Mouse (Mus musculus) lung, adult 18-20 months (tissue): ENCODE results near the gene Sarnp.

Source experiments
- DNase-seq, 2 experiments: peaks; one replicate each; pipeline ENCODE4 v3.0.0; 2022; ENCODE audit warnings: mixed read lengths in 2 of 2

The Sarnp gene

DNA sequence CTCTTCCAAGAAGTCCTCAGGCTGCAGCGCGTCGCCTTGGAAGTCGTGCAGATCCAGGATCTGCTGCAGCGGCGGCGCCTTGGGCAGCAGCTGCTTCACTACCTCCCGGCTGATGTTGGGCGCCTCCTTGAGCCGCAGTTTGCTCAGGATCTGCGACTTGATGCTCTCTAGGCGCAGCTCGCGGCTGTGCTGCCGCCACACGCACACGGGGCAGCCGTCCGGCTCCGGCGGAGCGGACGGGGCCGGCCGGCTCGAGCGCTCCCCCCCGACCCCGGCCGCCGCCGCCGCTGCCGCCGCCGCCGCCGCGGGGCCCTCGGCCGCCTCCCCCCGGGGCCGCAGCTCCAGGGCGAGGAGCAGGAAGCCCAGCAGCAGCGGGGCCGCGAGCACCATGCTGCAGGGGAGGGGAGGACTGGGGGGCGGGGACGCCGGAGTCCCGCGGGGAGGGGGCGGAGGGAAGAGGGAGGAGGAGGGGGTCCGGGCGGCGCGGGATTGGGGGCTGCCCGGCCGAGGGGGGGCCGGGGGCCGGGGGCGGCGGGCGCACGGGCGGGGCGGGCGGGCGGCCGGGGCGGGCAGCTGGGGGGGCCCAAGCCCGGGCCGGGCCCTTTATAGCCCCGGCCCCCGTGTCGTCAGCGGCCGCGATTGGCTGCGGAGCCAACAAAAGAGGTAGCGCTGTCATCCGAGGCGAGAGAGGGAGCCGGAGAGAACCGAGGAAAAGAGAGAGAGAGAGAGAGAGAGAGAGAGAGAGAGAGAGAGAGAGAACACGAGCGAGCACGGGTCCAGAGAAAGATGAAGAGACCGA is 74.4 kb downstream of the Sarnp start, which contains the start of gene Gdf11:
Gdf11 (minus strand) TSS at position 423 of the 799 bp plus-strand sequence.
- peak; percentile 29 to 39 for DNase-seq

GRCm38 (mm10) chr10:128892246-128892645 is 75.1 kb downstream of the Sarnp start:
- DNase-seq = no peak

DNA sequence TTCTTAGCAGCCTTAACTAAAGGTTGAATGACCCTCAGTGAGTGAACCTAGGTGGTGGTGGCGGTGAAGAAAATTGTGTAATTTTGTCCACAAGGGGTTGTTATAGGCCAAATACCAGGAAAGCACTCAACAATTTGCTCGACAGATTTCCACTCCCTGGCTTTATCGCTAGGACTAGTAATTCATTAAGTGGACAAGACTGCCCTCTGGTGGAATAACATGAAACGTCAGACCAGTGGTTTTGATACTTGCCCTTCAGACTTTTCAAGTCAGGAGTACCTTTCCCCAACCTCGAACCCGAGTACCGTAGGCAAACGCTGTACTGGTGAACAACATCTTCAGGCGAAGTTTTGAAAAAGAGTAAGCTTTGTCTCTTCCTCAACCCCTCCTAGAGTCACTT is 78.3 kb downstream of the Sarnp start:
- peak; percentile 50 to 82 for DNase-seq

GRCm38 (mm10) chr10:128895952-128896693 is 79.0 kb downstream of the Sarnp start:
- DNase-seq = peak in 1 of 2 experiments; percentile 47

GRCm38 (mm10) chr10:128896807-128897206 is 79.7 kb downstream of the Sarnp start:
- no peak for DNase-seq

DNA sequence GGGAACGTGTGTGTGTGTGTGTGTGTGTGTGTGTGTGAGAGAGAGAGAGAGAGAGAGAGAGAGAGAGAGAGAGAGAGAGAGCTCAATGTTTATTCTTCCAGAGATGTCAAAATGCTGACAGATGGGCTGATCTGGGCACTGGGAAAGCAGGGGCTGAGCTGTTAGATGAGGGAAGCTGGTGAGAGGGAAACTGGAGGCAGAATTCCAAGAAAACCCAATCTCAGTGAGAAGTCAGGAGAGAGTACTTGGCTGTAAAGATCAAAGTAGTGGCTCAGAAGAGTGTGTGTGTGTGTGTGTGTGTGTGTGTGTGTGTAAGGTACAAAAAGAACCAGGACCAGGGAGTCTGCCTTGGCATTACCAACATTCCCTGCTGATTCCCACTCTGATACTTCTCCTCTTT is 80.4 kb downstream of the Sarnp start:
- no peak for DNase-seq

DNA sequence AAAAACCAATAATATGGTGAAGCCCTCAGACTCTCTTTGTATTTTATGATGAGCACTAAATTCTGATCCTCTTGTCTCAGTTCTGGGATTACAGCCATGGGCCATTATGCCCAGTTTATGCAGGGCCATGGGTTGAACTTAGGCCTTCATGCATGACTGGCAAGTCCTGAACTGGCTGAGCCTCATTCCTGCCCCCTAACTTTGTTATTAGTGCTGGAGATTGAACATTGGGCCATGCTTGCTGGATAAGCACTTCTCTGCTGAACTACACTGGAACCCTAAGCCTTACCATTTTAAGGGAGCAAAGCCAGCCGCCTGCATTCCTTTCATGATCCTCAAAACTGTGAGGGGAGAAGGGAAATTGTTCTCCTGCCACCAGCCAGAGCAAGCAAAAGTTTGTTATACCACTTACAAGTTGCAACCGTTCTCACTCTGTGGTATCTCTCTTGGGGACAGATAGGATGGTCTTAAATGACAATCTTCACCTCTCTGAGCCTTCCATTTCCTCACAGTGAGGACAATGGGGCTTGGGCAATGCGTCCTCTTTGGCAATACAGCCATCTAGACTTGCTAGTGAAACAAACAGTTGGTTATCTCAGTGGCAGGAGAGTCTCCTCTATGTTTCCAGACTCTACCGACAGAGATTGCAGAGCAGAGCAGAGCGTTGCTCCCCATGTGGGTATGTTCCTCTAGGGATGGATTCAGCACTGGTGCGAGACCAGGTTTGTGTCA is 82.8 kb downstream of the Sarnp start:
- no peak for DNase-seq

DNA sequence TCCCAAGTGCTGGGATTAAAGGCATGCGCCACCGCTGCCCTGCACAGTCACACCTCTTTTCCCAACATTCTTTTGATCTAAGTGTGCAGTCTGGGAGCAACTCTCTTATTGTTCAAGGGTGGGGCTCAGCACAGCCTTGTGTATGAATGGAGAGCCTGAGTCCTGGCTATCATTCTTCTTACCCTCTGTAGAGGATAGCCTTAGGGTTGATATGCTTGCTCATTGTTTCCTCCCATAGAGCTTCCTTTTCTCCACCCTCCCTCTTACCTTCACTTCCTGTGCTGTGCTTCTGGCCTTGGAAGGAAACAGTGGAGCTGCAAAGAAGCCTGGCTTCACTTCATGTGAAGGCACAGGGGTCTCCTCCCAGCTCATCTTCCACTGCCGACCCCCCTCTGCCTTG is 83.6 kb downstream of the Sarnp start, which contains the start of gene Cd63:
Cd63 (plus strand) TSS at position 292 of the 400 bp plus-strand sequence.
- DNase-seq = no peak

DNA sequence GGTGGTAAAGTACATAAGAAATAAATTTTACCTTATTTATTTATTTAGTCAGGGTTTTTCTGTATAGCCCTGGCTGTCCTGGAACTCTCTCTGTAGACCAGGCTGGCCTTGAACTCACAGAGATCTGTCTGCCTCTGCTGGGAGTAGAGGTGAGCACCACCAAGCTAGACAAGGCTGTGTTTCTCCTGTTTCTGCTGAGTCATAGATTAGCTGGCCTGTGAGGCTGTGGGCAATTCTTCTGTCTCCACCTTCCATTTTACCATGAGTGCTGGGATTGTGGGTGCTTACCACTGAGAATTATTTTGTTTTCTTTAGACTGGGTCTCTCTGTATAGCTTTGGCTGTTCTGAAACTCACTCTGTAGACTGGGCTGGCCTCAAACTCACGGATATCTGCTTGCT is 84.3 kb downstream of the Sarnp start:
- DNase-seq = no peak

GRCm38 (mm10) chr10:128902409-128902988 is 85.4 kb downstream of the Sarnp start:
- DNase-seq = no peak

GRCm38 (mm10) chr10:128904812-128905211 is 87.7 kb downstream of the Sarnp start:
- DNase-seq = no peak

DNA sequence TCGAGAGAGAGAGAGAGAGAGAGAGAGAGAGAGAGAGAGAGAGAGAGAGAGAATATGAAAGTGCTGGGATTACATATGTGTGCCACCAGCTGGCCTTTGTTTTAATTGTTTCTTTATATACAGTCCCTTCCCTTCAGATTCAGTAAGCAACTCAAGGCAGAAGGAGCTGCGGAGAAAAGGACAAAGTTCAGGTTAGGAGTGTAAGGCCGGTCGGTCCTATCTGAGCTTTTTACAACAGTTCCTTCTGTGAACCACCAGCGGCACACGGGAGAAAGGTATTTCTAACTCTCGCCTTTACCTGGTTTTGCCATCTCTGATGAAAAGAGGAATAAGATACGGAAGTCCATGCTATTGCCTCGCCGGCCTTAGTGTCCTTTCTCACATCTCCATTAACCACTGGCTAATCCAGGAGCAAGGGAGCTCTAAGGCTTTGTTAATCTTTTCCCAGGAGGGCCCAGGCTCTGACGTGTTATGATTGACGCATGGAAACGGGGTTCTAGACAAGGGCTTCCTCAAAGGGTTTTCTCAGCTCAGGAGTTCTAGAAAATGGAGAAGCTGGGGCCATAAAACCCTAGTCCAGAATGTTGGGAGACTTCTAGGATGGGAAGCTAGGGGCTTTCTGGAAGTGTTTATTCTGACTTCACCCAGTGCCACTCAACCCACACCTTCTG is 91.8 kb downstream of the Sarnp start:
- peak in 1 of 2 experiments; percentile 21 for DNase-seq

GRCm38 (mm10) chr10:128909567-128910028 is 92.5 kb downstream of the Sarnp start:
- DNase-seq = peak; percentile 87 to 91

GRCm38 (mm10) chr10:128910066-128910841 is 93.1 kb downstream of the Sarnp start:
- DNase-seq = peak; percentile 45 to 53

DNA sequence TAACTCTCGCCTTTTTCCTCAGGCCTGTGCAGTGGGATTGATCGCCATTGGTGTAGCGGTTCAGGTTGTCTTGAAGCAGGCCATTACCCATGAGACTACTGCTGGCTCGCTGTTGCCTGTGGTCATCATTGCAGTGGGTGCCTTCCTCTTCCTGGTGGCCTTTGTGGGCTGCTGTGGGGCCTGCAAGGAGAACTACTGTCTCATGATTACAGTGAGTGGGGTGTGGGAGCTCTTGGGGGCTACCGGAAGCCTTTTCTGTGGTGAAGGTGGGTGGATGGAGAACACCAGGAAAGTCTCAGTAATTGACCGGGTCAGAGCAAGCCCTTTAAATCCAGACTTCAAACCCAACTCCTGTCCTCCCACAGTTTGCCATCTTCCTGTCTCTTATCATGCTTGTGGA is 94.3 kb downstream of the Sarnp start:
- DNase-seq = peak in 1 of 2 experiments; percentile 32

DNA sequence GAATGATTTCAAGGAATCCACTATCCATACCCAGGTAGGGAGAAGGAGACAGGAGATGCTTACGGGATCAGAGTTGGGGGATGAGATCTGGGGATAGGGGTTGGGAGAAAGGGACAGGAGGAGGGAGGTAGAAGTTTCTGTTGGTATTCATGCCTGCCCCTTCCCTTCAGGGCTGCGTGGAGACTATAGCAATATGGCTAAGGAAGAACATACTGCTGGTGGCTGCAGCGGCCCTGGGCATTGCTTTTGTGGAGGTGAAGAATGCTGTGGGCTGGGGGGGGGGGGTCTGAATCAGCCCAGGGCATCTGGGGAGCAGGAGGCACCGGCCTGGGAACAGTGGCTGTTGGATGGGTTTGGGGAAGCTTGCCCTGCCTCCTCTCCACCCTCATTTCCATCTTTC is 95.1 kb downstream of the Sarnp start:
- no peak for DNase-seq

DNA sequence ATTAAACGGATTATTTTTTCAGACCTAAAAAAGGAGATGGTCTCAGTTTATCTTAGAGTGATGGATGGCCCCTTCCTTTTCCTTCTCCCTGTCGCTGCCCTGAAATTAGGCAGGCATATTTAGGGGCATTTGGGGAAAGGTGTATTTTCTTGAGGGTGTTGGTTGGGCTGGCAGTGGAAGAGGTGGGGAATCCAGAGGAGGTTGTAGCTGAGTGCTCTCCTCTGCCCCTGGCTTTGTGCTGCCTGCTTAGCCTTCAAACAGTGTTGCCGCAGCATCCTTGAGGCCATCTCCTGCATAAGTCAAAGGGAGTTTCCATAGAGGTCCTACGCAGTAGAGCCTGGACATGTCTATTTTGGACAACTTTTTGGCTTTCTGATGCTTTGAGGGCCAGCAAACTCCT is 95.7 kb downstream of the Sarnp start:
- DNase-seq = no peak

DNA sequence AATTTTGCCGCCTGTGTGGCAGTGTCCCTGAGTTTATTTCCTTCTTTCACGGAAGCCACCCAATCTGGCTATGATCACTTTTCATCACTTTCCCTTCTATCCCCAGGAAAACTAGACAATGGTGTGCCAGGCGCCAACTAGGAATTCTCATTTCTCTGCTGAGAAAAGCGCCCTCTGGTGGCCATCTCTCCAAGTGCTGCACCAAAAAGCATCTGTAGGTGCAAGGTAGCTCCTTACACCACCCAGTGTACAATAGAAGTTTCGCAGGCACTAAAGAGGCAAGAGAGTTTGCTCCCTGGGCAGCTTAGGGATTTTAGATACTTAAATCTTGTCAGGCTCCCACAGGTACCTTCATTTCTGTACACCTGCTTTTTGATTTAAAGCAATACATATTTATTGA is 96.1 kb downstream of the Sarnp start:
- peak; percentile 84 to 88 for DNase-seq

DNA sequence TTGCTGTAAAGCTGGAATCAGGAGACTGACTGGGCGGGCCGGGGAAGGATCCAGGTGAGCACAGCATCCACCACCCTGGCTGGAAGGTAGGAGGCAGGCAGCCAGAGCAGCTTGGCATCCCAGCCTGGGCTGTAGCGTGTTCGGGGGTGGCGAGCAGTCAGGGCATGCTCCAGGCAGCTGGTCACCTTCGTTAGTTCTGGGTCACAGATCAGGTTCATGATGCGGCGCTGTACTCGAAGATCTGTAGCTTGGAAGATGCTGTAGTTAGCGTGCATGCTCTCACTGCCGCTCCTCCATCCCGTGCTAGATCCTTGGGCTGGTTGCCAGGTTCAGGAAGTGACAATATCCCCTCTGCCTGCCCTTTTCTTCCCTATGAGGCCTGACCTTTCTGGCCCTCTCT is 96.6 kb downstream of the Sarnp start:
- no peak for DNase-seq

GRCm38 (mm10) chr10:128915550-128915949 is 98.4 kb downstream of the Sarnp start:
- DNase-seq = no peak

GRCm38 (mm10) chr10:128916665-128917064 is 99.5 kb downstream of the Sarnp start:
- no peak for DNase-seq
